Mouse (Mus musculus) MEL (cell line): ENCODE data around the gene Mapk8ip3.

ENCODE experiments used
- POLR2AphosphoS2 ChIP-seq: IDR thresholded peaks from 2 replicates; pipeline ENCODE4 v1.6.1; 2011; ENCODE audit warnings: low read length, improper control_type of control experiment
- UBTF ChIP-seq: IDR thresholded peaks from 2 replicates; pipeline ENCODE4 v1.6.1; 2012; ENCODE audit warnings: low read depth, mild to moderate bottlenecking, inconsistent platforms, low read length, improper control_type of control experiment, moderate library complexity, borderline replicate concordance; ENCODE audit not compliant: insufficient read depth

- no peak for TF ChIP-seq UBTF
- TF ChIP-seq POLR2AphosphoS2: no peak
Observed at GRCm38 (mm10) chr17:24850773-24851127, 86.0 kb downstream of the Mapk8ip3 start.
